Mouse (Mus musculus): Measurements from ENCODE around the gene Prkcg. TPM values are rescaled to one million over a fixed set of nuclear protein-coding genes. Genes with fewer than 3 reads are reported as not detected.

The Prkcg gene
- 0.68 and 1.1 TPM in 2 replicates for polyA plus RNA-seq (2012; rRNA removed)

- H3K4me3 ChIP-seq (ENCODE audit: control insufficient read depth, low read depth, low read length): peak within 1 kb of the TSS; percentile 83
These were observed at the start of gene Prkcg, which contains the start of gene Myadm for GRCm38 (mm10) chr7:3288976-3289970. Gene Prkcg, plus strand, starts transcription at chr7:3289179. Gene Myadm, plus strand, starts transcription at chr7:3289080.

GRCm38 (mm10) chr7:3239193-3239592 lies 49.8 kb upstream of the Prkcg start:
- TF ChIP-seq POLR2A (IDR thresholded peaks at IDR 0.05; ENCODE audit: control insufficient read depth, low read depth, low read length): no peak
- TF ChIP-seq CTCF (IDR thresholded peaks at IDR 0.05; ENCODE audit: control insufficient read depth, insufficient read depth, insufficient replicate concordance, low read depth, low read length): no peak
- no peak overlapping the region for H3K4me3 ChIP-seq (ENCODE audit: control insufficient read depth, low read depth, low read length)
- no peak overlapping the region for H3K27ac ChIP-seq (ENCODE audit: control insufficient read depth, insufficient read depth, low read depth, low read length)
- no peaks in the 10 kb centered on the region for H3K4me1 ChIP-seq (ENCODE audit: control insufficient read depth, insufficient read depth, low read length)
- no peaks in the 10 kb centered on the region for H3K27me3 ChIP-seq (ENCODE audit: control insufficient read depth, insufficient read depth, low read length)
- no peaks in the 10 kb centered on the region for H3K36me3 ChIP-seq (ENCODE audit: control insufficient read depth, insufficient read depth, low read length)

More at GRCm38 (mm10) chr7:3288976-3289970, at the start of gene Prkcg, which contains the start of gene Myadm:
- H3K27me3 ChIP-seq (ENCODE audit: control insufficient read depth, insufficient read depth, low read length): no peaks in the 10 kb centered on the region
- H3K36me3 ChIP-seq (ENCODE audit: control insufficient read depth, insufficient read depth, low read length): no peaks in the 10 kb centered on the region
- H3K27ac ChIP-seq (ENCODE audit: control insufficient read depth, insufficient read depth, low read depth, low read length): peak within 1 kb of the TSS; percentile 30; the same call in 1 of the 2 replicates
- H3K4me1 ChIP-seq (ENCODE audit: control insufficient read depth, insufficient read depth, low read length): peaks cover 29% of the 10 kb centered on the region
- TF ChIP-seq POLR2A (IDR thresholded peaks at IDR 0.05; ENCODE audit: control insufficient read depth, low read depth, low read length) (no peak), CTCF (IDR thresholded peaks at IDR 0.05; ENCODE audit: control insufficient read depth, insufficient read depth, insufficient replicate concordance, low read depth, low read length) (no peak)

DNA sequence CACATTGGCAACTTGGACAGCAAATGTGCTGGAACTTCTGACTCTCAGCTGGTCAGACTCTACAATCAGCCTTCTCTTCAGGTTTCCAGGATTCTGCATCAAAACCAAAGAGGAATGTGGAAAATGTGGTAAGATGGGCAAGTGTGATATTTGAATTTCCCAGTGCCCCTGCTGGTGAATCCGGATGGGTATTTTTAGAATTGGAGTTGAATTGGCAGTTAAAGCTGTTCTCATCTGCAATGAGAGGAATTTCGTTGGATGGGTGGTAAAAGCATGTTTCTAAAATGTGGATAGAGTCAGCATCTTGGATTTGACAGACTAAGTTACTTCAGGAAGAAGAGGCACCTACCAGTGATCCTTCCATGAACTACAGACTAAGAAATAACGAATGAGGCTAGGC lies 28.3 kb upstream of the Prkcg start:
- no peaks in the 10 kb centered on the region for H3K27me3 ChIP-seq (ENCODE audit: control insufficient read depth, insufficient read depth, low read length)
- H3K4me3 ChIP-seq (ENCODE audit: control insufficient read depth, low read depth, low read length): no peak overlapping the region
- H3K27ac ChIP-seq (ENCODE audit: control insufficient read depth, insufficient read depth, low read depth, low read length): no peak overlapping the region
- no peaks in the 10 kb centered on the region for H3K36me3 ChIP-seq (ENCODE audit: control insufficient read depth, insufficient read depth, low read length)
- no peaks in the 10 kb centered on the region; the same call in 1 of the 2 replicates for H3K4me1 ChIP-seq (ENCODE audit: control insufficient read depth, insufficient read depth, low read length)
- TF ChIP-seq POLR2A (IDR thresholded peaks at IDR 0.05; ENCODE audit: control insufficient read depth, low read depth, low read length) (no peak), CTCF (IDR thresholded peaks at IDR 0.05; ENCODE audit: control insufficient read depth, insufficient read depth, insufficient replicate concordance, low read depth, low read length) (no peak)

DNA sequence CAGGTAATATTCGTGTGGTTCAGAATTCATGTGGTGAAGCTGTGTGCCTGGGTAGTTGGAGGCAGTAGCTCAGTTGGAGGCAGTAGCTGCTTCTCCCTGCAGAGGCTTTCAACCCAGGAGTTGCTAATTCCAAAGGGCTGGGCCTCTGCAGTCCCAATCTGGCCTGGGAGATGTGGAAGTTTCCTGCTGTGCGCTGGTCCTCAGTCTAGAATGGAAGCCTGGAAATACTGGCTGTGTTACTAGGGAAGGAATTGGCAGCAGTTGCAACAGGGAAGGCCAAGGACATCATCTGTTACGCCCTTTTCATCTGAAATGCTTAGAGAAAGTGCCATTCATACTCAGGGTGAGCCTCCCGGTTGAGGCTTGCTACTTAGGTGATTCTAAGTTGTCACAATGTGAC lies 27.5 kb upstream of the Prkcg start:
- Histone ChIP-seq H3K4me1 (ENCODE audit: control insufficient read depth, insufficient read depth, low read length) (no peaks in the 10 kb centered on the region; the same call in 1 of the 2 replicates), H3K36me3 (ENCODE audit: control insufficient read depth, insufficient read depth, low read length) (no peaks in the 10 kb centered on the region), H3K27ac (ENCODE audit: control insufficient read depth, insufficient read depth, low read depth, low read length) (no peak overlapping the region), H3K4me3 (ENCODE audit: control insufficient read depth, low read depth, low read length) (no peak overlapping the region), H3K27me3 (ENCODE audit: control insufficient read depth, insufficient read depth, low read length) (no peaks in the 10 kb centered on the region)
- TF ChIP-seq CTCF (IDR thresholded peaks at IDR 0.05; ENCODE audit: control insufficient read depth, insufficient read depth, insufficient replicate concordance, low read depth, low read length) (no peak), POLR2A (IDR thresholded peaks at IDR 0.05; ENCODE audit: control insufficient read depth, low read depth, low read length) (no peak)

- no peaks in the 10 kb centered on the region; the same call in 1 of the 2 replicates for H3K4me1 ChIP-seq (ENCODE audit: control insufficient read depth, insufficient read depth, low read length)
- H3K27me3 ChIP-seq (ENCODE audit: control insufficient read depth, insufficient read depth, low read length): no peaks in the 10 kb centered on the region
- no peak overlapping the region for H3K4me3 ChIP-seq (ENCODE audit: control insufficient read depth, low read depth, low read length)
- no peak overlapping the region for H3K27ac ChIP-seq (ENCODE audit: control insufficient read depth, insufficient read depth, low read depth, low read length)
- H3K36me3 ChIP-seq (ENCODE audit: control insufficient read depth, insufficient read depth, low read length): no peaks in the 10 kb centered on the region
- no peak for TF ChIP-seq POLR2A (IDR thresholded peaks at IDR 0.05; ENCODE audit: control insufficient read depth, low read depth, low read length)
- TF ChIP-seq CTCF (IDR thresholded peaks at IDR 0.05; ENCODE audit: control insufficient read depth, insufficient read depth, insufficient replicate concordance, low read depth, low read length): peak; percentile 69; the same call in 1 of the 2 replicates
These were observed 26.2 kb upstream of the Prkcg start for GRCm38 (mm10) chr7:3262789-3263188.

DNA sequence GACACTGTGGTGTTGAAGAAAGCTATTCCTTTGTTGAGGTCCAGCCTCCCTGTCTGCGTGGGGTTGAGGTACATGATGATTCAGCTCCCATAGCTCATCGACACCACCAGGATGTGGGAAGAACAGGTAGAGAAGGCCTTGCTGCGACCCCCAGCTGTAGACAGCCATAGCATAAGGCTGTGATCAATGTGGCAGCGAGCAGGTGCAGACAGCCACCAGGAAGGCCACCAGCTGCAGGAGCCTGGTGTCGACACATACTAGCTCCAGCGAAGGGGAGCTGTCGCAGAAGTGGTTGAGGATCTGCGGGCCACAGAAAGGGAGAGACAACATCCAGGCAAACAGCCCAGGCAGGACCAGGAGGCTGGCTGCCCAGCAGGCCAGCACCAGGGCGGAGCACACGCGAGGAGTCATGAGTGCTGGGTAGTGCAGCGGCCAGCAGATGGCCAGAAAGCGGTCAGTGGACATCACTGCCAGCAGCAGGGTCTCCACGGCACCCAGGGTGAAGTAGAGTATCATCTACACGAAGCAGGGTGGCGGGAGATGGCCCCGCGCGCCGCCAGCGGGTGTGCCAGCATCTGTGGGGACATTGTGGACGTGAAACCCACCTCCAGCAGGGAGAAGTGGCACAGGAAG lies 24.5 kb upstream of the Prkcg start:
- no peaks in the 10 kb centered on the region for H3K36me3 ChIP-seq (ENCODE audit: control insufficient read depth, insufficient read depth, low read length)
- H3K4me1 ChIP-seq (ENCODE audit: control insufficient read depth, insufficient read depth, low read length): no peaks in the 10 kb centered on the region; the same call in 1 of the 2 replicates
- H3K4me3 ChIP-seq (ENCODE audit: control insufficient read depth, low read depth, low read length): no peak overlapping the region
- TF ChIP-seq CTCF (IDR thresholded peaks at IDR 0.05; ENCODE audit: control insufficient read depth, insufficient read depth, insufficient replicate concordance, low read depth, low read length) (no peak), POLR2A (IDR thresholded peaks at IDR 0.05; ENCODE audit: control insufficient read depth, low read depth, low read length) (no peak)
- no peaks in the 10 kb centered on the region for H3K27me3 ChIP-seq (ENCODE audit: control insufficient read depth, insufficient read depth, low read length)
- no peak overlapping the region for H3K27ac ChIP-seq (ENCODE audit: control insufficient read depth, insufficient read depth, low read depth, low read length)

DNA sequence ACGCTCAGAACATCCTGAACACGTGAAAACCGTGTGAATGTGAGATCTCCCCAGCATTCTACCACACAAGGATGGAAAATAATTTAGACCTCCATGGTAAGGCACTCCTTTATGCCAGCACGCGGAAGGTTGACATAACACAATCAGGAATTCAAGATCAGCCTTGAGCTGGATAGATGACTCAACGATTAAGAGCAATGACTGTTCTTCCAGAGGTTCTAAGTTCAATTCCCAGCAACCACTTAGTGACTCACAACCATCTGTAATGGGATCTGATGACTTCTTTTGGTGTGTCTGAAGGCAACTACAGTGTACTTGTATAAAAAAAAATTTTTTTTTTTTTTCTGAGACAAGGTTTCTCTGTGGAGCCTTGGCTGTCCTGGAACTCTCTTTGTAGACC lies 23.7 kb upstream of the Prkcg start:
- H3K4me3 ChIP-seq (ENCODE audit: control insufficient read depth, low read depth, low read length): no peak overlapping the region
- H3K4me1 ChIP-seq (ENCODE audit: control insufficient read depth, insufficient read depth, low read length): no peaks in the 10 kb centered on the region; the same call in 1 of the 2 replicates
- H3K36me3 ChIP-seq (ENCODE audit: control insufficient read depth, insufficient read depth, low read length): no peaks in the 10 kb centered on the region
- H3K27ac ChIP-seq (ENCODE audit: control insufficient read depth, insufficient read depth, low read depth, low read length): no peak overlapping the region
- TF ChIP-seq POLR2A (IDR thresholded peaks at IDR 0.05; ENCODE audit: control insufficient read depth, low read depth, low read length): no peak
- TF ChIP-seq CTCF (IDR thresholded peaks at IDR 0.05; ENCODE audit: control insufficient read depth, insufficient read depth, insufficient replicate concordance, low read depth, low read length): no peak
- no peaks in the 10 kb centered on the region for H3K27me3 ChIP-seq (ENCODE audit: control insufficient read depth, insufficient read depth, low read length)

All from testis, adult 2 months (tissue).